Mouse (Mus musculus) megakaryocyte, adult 5-6 weeks (primary cell): Measurements from ENCODE around the gene Zfp827. TPM values are rescaled to one million over a fixed set of nuclear protein-coding genes. Genes with fewer than 3 reads are reported as not detected.
"Not testable (repeated sequence)": the region's sequence is repeated elsewhere in the genome, so short reads cannot be mapped to it uniquely, and the experiment has no call there.

Source experiments
- ATAC-seq: 2 replicates; pipeline ENCODE4 v1.8.0; 2016; ENCODE audit warnings: mild to moderate bottlenecking, inconsistent platforms; ENCODE audit not compliant: poor library complexity, severe bottlenecking
- total RNA-seq, 2 experiments: library from RNA; stranded (forward) in 1 of 2; stranded (reverse) in 1 of 2; fragments of 153-499, 151-499 nt in 1 of 2; fragments of 221-1000, 200-1000 nt in 1 of 2; gene quantifications; 2 replicates each; pipeline versions ENCODE4 v1.2.3 to v1.2.4; 2015 to 2017

The Zfp827 gene
- total RNA-seq, 2 experiments from 2014 or later, result 0.16 to 0.29 TPM

DNA sequence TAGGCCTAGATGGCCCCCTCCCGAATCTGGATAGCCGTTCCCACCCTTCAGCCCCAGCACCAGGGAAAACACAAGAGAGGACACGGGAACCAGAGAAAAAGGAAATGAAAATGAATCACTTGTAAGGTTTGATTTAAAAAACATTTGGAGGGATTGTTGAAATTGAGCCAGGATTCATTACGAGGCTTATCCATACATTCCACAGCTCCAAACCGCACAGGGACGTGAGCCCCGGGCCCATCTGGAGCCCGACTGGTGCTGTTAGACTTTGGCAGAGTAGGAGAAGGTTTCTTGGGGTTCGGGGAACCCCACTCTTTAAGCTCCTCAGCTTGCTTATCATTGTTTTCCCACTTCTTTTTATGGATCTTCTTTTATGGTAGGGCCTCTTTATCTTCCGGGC, 76.9 kb downstream of the Zfp827 start:
- ATAC-seq, result no peak

DNA sequence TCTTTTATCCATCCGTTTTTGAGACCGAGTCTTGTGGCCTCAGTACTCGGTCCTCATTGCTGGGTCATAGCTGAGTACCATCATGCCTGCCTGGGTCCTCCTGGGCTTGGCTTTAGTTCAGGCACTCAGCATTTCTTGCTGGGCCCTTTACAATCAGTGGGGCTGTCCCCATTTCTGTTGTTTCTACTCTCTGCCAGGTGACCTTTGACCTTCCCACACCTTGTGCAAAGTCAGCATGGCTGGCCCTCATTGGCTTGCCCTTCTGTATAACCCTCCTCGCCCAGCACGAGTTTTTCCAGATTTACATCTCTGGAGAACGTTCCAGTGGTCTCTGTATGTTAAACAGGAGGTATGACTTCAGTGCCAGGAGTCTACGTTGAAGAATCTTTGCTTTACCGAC, 83.2 kb downstream of the Zfp827 start:
- no peak for ATAC-seq

DNA sequence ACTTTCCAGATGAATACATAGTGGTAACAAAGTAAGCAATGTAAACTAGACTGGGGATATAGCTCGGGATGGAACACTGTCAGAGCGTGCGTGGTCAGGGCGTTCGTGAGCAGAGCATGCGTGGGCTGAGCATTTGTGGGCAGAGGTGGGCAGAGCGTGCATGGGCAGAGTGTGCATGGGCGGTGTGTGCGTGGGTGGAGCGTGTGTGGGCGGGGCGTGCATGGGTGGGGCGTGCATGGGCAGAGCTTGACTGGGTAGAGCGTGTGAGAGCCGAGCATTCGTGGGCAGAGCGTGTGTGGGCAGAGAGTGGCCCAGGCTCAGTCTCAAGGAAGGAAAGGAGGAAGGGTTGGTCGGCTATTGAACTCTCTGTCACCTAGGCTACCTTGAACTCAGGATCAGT, 84.2 kb downstream of the Zfp827 start:
- ATAC-seq, result no peak; the same call in 1 of the 2 replicates

DNA sequence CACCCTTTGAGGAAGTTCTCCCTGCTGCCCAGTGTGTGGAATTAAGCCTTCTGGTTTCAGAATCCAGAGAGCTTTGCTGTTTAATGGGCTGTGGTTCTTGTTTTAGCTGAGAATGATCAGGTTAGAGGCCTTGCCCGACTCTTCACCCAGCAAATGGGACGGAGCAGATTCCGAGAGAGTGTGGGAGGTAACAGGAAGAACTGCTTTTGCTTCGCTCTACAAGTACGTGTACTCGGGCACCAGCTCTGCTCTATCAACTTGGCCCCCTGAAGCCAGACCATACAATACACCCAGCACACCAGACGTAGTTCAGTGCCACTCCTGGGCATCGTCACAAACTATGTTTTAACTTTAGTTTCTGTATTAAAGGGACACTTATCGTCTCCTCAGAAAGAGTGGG, 85.3 kb downstream of the Zfp827 start:
- no peak for ATAC-seq

DNA sequence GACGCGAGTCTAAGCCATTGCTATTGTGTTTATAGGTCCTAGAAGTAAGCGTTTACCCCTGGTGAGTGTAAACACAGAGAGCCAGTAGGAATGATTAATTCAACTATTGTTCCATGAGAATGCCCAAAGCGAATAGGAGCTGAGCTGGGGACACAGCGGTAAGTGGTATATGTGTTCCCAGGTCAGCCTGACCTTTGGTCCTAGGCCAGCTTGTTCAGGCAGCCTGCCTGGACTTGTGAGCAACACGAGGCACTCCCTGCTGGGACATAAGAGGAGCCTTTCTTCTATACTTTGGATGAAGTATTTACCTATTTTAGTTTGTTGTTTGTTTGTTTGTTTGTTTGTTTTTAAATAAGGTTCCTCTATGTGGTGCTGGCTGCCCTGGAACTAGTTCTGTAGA, 86.3 kb downstream of the Zfp827 start:
- ATAC-seq, result no peak

DNA sequence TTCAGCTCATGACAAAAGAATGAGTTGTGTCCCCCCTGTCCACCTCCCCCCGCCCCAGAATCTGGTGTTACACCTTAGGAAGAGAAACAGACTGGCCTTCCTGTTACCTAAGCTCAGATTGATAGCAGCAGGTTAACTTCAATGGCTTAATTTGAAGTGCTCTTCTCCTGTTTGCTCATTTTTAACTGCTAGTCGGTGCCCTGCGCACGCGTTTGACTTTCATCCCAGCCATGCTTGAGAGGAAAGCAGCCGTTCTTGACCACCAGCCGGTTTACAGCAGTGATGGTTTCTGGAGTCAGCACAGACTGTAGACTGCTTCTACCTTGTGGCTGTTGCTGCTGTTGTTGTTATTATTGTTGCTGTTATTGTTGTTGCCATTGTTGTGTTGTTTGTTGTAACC, 88.2 kb downstream of the Zfp827 start:
- ATAC-seq, result no peak

DNA sequence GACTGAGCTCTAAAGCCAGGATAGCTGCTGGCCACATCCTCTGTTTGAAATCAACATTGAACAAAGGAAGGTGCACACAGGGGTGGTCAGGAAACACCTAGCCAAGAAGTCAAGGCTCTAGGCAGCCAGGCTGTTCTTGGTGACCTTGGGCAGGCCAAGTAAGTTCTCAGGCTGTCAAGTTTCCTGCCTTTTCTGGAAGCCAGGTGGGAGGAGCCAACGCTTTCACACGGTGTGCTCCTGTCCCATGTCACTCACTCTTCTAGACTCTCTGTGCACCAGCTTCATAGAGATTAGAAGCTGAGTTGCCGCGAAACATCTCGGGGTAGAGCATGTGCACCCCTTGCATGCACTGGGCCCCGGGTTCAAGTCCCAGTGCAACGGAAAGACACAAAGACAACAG, 89.5 kb downstream of the Zfp827 start:
- ATAC-seq, result no peak

DNA sequence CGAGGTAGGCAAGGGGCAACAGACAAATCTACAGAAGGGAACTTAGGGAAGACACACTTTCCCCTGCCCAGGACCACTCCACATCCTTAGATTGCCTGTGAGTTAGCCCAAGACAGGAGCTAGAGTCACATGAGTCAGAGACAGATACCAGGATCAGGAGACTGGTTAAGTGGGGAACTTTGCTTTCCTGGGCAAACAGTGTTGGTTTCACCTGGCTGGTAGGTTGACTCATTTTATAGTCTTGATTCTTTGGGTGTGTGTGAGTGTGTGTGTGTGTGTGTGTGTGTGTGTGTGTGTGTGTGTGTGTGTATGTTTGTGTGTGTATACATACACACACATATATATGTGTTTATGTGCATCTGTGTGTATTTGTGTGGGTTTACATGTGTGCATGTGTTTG, 93.4 kb downstream of the Zfp827 start:
- ATAC-seq, result no peak

DNA sequence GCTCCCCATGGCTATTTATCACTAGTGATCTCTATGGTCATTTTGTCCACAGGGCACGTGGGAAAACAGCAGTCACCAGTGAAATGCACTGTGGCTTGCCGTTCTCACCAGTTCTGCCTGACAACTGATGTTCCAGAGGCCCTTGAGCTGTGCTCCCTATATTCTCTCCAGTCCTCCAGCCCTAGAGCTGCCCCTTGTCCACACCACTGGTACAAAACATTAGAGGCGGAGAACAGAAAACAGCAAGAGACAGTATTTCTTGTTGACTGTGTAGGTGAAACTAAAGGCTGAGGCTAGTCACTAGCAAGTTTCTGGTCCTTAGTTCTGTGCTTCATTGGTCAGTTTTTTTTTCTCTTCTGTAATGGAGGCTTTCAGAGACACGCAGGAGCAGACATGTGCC, 96.0 kb downstream of the Zfp827 start:
- ATAC-seq, result no peak

DNA sequence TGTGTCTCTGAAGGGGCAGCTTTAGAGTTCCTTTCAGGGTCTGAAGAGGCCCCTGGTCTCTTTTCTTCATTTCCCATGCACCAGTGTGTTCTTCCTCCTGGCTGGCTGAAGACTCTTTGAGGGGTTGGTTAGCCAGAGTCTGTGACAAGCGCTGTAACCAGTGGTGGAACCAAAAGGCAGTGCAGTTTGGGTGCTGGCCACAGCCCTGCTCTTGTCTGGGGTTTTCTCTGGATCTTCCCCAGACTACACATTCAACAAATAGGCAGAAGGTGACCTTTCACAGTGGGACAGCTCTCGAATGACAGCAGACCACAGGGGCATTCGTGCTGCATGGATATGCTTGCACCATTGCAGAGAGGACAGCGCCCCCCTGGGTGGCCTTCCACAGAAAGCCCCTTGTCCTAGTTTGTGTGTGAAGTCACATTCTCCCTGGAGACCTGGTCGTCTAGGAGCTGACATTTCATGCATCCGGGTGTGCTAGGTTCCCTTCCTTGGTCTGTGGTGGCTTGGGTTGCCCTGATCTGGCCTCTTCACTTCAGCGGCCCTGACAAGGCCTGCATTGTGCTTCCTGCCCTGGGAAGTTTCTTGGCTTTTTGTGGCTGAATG, 99.1 kb downstream of the Zfp827 start:
- no peak for ATAC-seq

DNA sequence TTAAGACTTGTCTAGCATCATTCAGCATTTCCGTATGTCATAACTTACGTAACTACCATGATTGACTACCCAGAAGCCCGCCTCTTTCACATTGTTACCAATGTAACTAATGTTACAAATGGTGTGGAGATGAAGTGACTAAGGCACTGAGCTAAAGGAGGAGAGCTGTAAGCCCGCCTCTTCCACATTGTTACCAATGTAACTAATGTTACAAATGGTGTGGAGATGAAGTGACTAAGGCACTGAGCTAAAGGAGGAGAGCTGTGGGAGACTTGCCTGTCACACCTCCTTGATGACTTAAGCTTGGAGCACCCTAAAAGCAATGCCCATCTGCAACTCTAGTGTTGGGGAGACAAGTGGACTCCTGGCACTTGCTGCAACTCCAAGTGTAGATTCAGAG, 100.3 kb downstream of the Zfp827 start:
- ATAC-seq, result not testable (repeated sequence)

DNA sequence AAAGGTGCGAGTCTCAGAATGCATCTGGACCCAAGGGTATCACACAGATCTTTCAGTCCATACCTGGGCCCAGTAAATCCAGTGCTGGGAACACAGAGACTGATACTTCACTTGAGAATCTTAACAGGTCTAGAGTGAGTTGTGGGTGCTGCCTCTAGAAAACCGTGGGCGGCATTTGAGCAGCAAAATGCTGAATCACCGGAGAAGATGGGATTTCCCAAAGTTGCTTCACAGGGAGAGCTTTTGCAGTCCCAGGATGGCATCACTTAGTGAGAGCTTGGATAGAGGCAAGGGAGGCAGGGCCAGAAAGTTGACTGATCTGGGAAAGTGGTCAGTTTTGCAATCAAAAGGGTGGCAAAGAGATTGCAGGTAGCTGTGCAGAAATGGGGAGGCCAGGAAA, 111.4 kb downstream of the Zfp827 start:
- no peak for ATAC-seq

DNA sequence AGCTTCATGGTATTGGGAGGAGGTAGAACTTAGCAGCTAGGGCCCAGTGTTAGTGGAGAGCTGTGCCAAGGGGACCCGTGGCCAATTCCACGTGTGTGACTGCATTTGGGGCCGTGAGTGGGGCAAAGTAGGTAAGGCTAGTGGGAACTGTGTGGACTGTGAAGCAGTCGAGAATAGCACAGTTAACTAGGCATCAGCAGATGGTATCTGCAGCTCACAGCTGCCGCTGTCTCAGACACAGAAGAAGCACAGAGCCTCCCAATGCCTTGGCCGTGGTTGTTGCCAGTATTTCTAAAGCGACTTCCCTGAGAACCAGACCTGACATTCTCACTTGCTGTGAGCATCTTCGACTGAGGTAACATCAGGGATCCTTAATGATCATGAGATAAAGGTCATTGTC, 112.7 kb downstream of the Zfp827 start:
- ATAC-seq, result no peak

DNA sequence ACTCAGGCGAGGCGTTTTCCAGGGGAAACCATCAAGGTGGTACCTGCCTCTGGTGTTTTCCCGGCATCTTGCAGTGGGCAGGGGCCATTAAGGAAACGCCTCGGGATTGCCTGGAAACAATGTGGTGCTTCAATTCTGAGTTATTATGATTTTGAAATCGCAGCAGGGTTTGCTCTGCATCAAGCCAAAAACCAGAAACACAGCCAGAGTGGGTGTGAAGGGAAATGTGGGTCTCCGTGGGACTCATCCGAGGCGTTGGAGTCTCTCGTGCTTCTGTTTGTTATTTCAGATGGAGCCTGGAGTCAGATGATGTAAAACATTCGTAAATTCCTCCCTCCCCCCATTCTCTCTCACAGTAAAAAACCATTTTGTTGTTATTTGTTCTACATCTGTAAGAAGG, 113.4 kb downstream of the Zfp827 start:
- ATAC-seq, result no peak

DNA sequence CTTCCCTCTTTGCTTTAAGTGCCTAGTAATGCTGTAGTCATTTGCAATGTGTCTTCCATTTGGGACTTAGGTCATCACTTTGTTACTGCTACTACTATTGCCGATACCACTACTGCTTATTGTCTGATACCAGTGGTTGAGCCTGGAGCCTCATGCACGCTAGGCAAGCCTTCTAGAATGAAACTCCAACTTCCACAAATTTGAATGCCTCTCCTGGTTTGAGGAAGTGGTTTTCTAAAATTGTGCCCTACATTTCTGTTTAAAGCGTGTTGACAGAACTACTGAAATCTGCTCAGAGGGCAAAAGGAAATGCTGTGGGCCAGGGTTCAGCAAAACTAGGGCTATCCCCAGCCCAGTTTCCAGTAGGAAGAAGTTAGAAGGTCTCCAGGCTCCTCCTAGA, 115.5 kb downstream of the Zfp827 start:
- ATAC-seq, result peak; percentile 92

DNA sequence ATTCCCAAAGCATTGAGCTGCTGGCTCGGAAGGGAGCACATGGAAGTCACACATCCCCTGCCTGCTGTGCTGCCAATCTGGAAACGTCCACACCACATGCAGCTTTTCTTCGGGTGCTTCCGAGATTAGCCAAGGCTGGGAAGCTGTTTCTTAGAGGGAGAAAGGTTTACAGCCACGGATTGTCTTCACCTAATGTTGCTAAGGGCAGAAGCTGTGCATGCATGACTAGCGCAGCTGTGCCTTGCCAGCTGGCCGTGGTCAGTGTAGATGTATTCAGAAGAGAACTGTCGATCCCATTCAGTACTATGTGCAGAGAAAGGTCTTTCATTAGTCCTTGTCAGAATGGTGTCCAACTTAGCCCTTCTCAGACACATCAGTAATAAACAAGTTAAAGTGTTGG, 117.0 kb downstream of the Zfp827 start:
- ATAC-seq, result no peak

DNA sequence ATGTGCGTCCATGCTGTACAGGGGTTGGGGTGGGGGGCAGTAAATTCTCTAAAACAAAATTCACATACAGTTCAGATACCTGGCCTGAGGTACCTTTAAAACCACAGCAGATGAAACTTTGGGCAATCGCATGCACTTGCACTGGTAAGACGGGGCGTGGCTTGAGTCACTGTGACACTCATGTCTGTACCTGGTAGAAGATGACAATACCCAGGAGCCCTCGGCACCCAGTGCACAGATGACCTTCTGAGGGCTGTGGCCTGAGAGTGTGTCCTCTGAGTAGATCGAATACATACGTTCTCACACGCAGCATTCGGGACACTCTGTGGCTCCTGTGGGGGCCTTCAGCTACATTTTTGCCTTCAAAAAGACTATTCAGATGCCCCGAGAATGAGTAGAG, 117.4 kb downstream of the Zfp827 start:
- ATAC-seq, result no peak

DNA sequence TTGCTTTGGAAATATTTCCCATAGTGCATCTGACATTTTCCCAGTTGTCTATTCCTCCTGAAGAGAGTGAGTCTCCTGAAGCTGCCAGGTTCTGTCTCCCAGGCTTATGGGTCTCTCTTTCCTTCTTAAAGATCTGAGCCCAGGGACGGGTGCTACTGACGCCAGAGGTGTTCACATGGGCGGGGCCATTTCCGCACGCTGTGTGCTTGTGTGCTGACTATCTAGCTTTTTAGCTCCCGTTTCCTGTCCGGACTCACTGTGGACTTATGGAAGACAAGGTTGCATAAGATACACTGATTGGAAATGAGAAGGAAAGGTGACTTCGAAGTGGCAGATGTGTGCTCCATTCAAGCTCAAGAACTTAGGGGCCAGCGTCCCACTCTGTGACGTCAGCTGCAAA, 120.6 kb downstream of the Zfp827 start:
- no peak for ATAC-seq

DNA sequence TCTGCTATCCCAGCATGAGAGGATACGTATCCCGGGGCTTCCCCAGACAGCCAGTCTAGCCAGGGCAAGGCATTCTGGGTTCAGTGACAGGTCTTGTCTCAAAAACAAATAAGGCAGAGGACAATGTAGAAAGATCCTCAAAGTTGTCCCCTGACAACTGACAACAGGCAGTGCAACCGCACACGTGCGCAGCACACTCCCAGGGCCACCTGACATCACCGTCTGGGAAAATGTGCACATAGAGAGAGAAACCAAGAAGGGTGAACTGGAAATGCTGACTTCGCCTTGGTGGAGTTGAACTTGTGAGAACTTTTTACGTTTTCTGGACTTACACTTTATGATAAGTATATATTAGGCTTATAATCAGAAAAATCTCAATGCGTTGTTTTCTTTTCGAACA, 121.6 kb downstream of the Zfp827 start:
- no peak for ATAC-seq

DNA sequence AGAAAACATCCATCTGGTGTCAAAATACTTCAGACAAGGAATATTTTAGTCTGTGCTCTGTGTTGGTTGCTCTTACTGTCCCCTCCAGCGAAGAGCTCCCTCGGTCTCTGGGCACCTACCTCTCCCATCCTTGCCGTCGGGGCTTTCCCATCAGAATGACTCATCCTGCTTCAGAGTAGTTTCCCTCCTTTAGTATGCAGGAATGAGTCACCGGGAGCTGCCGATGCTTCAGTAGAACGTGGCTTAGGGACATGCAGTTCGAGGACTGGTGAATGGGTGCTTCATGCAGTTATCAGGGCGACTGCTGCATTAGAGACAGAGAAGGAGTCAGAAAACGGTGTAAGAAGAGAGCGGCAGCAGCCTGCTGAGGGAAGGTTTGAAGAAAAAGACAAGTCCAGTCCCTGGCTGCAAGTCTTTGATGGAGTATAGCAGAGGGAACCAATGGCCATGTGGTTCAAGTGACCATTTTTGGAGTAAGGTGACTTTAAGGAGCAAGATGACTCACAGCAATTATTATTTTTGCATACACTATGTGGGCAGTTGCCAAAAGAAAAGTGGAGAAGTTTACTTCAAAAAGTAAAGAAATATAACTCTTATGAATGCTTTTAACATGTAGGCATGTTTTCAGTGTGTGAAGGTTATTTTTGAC, 122.4 kb downstream of the Zfp827 start:
- ATAC-seq, result no peak

DNA sequence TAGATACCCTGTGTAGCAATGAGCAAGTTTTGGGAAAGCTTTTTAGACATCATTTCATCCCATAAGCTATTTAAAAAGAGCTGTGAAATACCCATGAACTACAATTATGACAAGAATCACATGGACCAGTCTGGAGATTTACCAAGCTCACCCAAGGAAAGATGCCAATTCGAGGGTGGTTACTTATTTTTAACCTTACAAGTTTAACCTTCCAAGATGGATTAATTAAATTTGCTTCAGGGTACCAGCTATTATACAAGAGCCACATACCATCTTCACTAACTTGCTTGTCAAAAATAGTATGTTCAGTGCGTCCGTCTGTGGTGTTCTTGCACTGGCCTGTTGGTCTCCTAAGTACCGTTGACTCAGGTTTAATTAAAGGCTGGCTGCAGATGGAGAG, 123.4 kb downstream of the Zfp827 start:
- no peak for ATAC-seq

DNA sequence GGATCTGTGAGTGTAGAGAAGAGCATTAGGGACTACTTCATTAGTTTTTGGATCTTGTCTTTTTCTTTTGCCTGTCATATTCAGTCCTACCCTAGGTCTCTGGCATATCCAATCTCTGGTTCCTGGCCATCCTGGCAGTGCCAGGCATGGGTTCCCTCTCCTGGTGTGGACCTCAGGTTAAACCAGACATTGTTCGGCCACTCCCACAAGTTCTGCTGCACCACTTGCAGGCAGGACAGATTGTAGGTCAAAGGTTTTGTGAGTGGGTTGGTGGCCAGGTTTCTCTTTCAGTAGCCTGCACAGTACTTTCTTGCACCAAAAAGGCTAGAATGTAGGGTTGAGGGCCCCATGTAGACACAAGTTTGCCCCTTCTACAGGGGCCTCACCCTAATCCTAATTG, 125.0 kb downstream of the Zfp827 start:
- no peak for ATAC-seq

DNA sequence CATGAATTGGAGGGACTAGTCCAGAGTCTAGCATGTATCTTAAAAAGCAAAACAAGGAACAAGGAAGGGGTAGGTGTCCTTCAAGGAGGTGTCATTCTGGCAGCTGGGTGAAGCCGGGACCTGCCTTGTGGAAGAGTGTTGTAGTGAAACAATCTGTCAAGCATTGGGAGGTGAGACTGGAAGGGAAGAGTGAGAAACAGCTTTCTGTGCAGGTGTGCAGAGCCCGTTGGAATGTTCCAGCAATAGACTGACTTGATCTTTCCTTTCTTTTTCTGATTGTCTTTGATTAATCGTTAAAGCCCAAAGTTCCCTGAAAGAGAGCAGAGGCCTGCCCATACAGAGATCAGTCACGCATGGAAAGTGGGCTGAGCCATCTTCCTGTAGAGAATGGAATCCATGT, 125.4 kb downstream of the Zfp827 start:
- ATAC-seq, result no peak
